Mouse (Mus musculus): ENCODE measurements around the gene Setd1b. TPM values are rescaled to one million over a fixed set of nuclear protein-coding genes. Genes with fewer than 3 reads are reported as not detected.

The Setd1b gene
- polyA plus RNA-seq, 1 experiment from 2014 or later = 9.8 TPM

DNA sequence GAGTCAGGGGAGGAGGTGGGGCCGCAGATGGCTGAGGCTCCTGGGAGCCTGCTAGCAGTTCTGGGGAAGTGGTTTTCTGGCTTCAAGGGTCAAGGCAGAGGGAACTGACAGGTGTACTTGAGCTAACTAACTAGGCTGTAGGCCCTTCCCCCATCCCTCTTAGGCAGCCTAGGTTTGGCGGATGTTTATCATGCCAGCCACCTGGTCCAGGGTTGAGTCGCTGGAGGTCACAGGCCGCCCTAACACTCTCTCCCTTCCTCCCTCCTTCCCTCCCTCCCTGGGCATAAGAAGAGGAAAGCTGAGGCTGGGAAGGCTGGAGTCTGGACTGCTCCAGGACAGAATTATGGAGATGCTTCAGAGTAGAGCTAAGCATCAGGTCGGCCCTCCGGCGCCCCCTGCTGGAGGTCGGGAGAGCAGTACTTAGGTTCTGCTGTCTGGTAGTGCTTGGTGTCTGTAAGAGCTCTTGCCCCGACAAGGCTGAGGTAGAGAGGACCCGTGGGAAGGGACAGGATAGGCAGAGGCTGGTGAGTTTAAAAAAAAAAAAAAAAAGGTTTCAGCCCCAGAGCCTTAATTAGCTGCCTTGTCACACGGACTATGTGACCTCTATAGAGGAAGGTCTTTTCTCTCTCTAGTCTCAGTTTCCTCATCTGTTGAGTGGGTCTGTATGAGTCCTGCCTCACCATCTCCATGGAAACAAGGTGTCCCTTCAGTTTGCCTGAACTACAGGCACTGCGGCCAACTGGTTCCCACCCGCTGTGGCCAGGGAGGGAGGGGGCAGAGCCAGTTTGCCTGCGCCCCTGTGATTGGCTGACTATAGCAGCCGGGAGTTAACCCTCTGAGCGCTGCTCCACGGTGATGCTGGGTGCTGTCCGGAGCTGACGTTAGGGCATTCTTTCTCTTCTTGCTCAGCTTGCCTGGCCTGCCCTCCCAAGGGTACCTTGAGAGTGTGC, 7.7 kb downstream of the Setd1b start:
- Histone ChIP-seq H3K36me3 (ENCODE audit: control insufficient read depth, insufficient read depth, low read length) (peaks cover 86% of the 10 kb centered on the region), H3K4me2 (ENCODE audit: low read depth, low read length) (peak overlapping the region; percentile 55), H3K27me3 (replicated peaks; ENCODE audit: control insufficient read depth, insufficient read depth, low read length) (no peaks in the 10 kb centered on the region), H3K27ac (replicated peaks; ENCODE audit: low read depth, low read length) (peak overlapping the region; percentile 54; the same call in 1 of the 2 replicates), H3K9ac (ENCODE audit: low read depth, low read length) (peak overlapping the region; percentile 39), H3K9me3 (ENCODE audit: control insufficient read depth, low read length) (no peaks in the 10 kb centered on the region), H3K4me3 (ENCODE audit: low read depth, low read length) (peak overlapping the region; percentile 32), H3K4me1 (ENCODE audit: control insufficient read depth, insufficient read depth, low read length) (peaks cover 30% of the 10 kb centered on the region)
- DNase-seq (ENCODE audit: low spot score) (peak; percentile 90), ATAC-seq (ENCODE audit: low read depth) (peak; percentile 93)
- 7% methylated on average over 19 of the region's 19 CpGs for WGBS

DNA sequence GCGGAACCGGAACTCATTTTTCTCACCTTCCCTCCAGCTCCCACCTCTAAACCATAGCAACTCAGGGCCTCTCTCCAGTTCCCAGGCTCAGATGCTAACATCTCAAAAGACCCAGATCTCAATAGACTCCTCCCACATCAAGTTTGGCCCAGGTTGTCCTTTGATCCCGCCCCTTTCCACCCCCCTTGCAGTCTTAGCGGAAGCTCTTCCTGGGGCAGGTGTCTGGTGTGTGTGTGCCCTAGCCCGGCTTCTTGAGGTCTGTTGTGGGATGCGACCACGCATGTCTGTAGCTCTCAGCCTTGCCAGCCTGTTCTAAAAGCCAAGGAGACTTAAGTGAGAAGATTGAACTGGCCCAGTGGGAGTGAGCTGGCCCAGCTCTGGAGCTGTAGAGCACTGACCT, 8.6 kb downstream of the Setd1b start:
- no peaks in the 10 kb centered on the region for H3K9me3 ChIP-seq (ENCODE audit: control insufficient read depth, low read length)
- no peak for ATAC-seq (ENCODE audit: low read depth)
- H3K36me3 ChIP-seq (ENCODE audit: control insufficient read depth, insufficient read depth, low read length) = peaks cover 88% of the 10 kb centered on the region
- peak overlapping the region; percentile 55 for H3K4me2 ChIP-seq (ENCODE audit: low read depth, low read length)
- no peak overlapping the region for H3K27ac ChIP-seq (replicated peaks; ENCODE audit: low read depth, low read length)
- H3K4me3 ChIP-seq (ENCODE audit: low read depth, low read length) = peak overlapping the region; percentile 32
- DNase-seq (ENCODE audit: low spot score) = no peak
- peak overlapping the region; percentile 34 for H3K9ac ChIP-seq (ENCODE audit: low read depth, low read length)
- H3K27me3 ChIP-seq (replicated peaks; ENCODE audit: control insufficient read depth, insufficient read depth, low read length) = no peaks in the 10 kb centered on the region
- 36% methylated on average over 7 of the region's 7 CpGs for WGBS
- peaks cover 21% of the 10 kb centered on the region for H3K4me1 ChIP-seq (ENCODE audit: control insufficient read depth, insufficient read depth, low read length)

DNA sequence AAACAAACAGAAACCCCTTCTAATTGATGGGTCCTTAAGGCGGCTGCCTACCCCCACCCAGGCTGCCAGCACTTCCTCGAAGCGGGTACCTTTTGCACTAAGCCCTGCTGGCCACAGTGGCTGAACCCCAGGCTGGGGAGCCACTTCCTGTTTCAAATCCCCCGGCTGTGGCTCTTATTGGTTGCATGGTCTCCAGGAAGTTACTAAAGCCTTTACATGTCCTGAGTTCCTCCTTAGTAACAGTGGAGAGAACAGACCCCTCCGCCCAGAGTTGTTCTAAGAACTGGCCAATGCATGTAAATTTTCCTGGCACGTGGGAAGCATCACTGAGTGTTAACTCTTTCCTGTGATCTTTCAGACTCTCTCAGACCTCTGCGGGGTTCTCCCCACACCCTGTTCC, 9.1 kb downstream of the Setd1b start:
- Histone ChIP-seq H3K9ac (ENCODE audit: low read depth, low read length) (peak overlapping the region; percentile 34), H3K4me2 (ENCODE audit: low read depth, low read length) (peak overlapping the region; percentile 55)
- 37% methylated on average over 7 of the region's 7 CpGs for WGBS

DNA sequence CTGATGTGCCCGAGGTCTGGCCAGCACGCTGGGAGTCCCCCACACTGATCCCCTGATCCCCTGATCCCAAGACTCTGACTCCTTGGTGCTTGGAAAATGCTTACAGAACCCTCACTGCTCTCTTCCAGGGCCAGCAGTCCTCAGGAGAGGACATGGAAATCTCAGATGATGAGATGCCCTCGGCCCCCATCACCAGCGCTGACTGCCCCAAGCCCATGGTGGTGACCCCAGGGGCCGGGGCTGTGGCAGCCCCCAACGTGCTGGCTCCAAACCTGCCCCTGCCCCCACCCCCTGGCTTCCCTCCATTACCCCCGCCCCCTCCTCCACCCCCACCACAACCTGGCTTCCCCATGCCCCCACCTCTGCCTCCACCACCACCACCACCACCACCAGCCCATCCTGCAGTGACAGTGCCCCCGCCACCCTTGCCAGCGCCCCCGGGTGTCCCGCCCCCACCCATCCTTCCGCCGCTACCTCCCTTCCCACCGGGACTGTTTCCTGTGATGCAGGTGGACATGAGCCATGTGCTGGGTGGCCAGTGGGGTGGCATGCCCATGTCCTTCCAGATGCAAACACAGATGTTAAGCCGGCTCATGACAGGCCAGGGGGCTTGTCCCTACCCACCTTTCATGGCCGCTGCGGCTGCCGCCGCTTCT, 9.8 kb downstream of the Setd1b start:
- H3K4me3 ChIP-seq (ENCODE audit: low read depth, low read length) = no peak overlapping the region
- no peaks in the 10 kb centered on the region for H3K27me3 ChIP-seq (replicated peaks; ENCODE audit: control insufficient read depth, insufficient read depth, low read length)
- peaks cover 88% of the 10 kb centered on the region for H3K36me3 ChIP-seq (ENCODE audit: control insufficient read depth, insufficient read depth, low read length)
- DNase-seq (ENCODE audit: low spot score) (no peak), ATAC-seq (ENCODE audit: low read depth) (no peak)
- no peak overlapping the region for H3K27ac ChIP-seq (replicated peaks; ENCODE audit: low read depth, low read length)
- H3K4me2 ChIP-seq (ENCODE audit: low read depth, low read length) = no peak overlapping the region
- H3K4me1 ChIP-seq (ENCODE audit: control insufficient read depth, insufficient read depth, low read length) = peaks cover 19% of the 10 kb centered on the region
- H3K9me3 ChIP-seq (ENCODE audit: control insufficient read depth, low read length) = no peaks in the 10 kb centered on the region
- H3K9ac ChIP-seq (ENCODE audit: low read depth, low read length) = no peak overlapping the region
- WGBS = 93% methylated on average over 16 of the region's 19 CpGs

More for the DNA sequence above, 9.1 kb downstream of the Setd1b start:
- no peaks in the 10 kb centered on the region for H3K27me3 ChIP-seq (replicated peaks; ENCODE audit: control insufficient read depth, insufficient read depth, low read length)
- no peaks in the 10 kb centered on the region for H3K9me3 ChIP-seq (ENCODE audit: control insufficient read depth, low read length)
- H3K4me1 ChIP-seq (ENCODE audit: control insufficient read depth, insufficient read depth, low read length) = peaks cover 19% of the 10 kb centered on the region
- ATAC-seq (ENCODE audit: low read depth) (no peak), DNase-seq (ENCODE audit: low spot score) (peak; percentile 76)
- no peak overlapping the region for H3K27ac ChIP-seq (replicated peaks; ENCODE audit: low read depth, low read length)
- peak overlapping the region; percentile 32; the same call in 1 of the 2 replicates for H3K4me3 ChIP-seq (ENCODE audit: low read depth, low read length)
- H3K36me3 ChIP-seq (ENCODE audit: control insufficient read depth, insufficient read depth, low read length) = peaks cover 87% of the 10 kb centered on the region

DNA sequence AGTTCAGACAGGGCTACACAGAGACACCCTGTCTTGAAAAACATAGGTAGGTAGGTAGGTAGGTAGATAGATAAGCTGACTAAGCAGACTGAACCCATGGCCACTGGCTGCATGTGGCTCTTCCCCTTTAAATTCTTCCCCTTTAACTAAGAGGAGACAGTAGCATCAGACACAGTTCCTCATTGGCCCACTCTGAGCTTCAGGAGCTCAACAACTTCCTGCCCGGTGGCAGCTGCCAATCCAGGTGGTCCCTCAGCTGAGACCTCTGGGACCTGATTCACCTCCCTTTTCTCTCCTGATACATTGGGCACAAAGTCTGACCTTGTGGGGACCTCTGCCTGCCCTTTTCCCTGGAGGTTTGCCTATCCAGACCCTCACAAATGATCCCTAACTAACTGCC, 10.9 kb downstream of the Setd1b start:
- no peak for ATAC-seq (ENCODE audit: low read depth)
- Histone ChIP-seq H3K36me3 (ENCODE audit: control insufficient read depth, insufficient read depth, low read length) (peaks cover 88% of the 10 kb centered on the region), H3K27me3 (replicated peaks; ENCODE audit: control insufficient read depth, insufficient read depth, low read length) (no peaks in the 10 kb centered on the region), H3K27ac (replicated peaks; ENCODE audit: low read depth, low read length) (no peak overlapping the region), H3K9ac (ENCODE audit: low read depth, low read length) (0 out of 2 replicates have a peak overlapping the region, but pooled peaks have one; percentile 8), H3K4me3 (ENCODE audit: low read depth, low read length) (no peak overlapping the region), H3K4me1 (ENCODE audit: control insufficient read depth, insufficient read depth, low read length) (peaks cover 19% of the 10 kb centered on the region), H3K4me2 (ENCODE audit: low read depth, low read length) (no peak overlapping the region), H3K9me3 (ENCODE audit: control insufficient read depth, low read length) (no peaks in the 10 kb centered on the region)
- 84% methylated on average over 1 of the region's 1 CpGs for WGBS
- DNase-seq (ENCODE audit: low spot score) = no peak

DNA sequence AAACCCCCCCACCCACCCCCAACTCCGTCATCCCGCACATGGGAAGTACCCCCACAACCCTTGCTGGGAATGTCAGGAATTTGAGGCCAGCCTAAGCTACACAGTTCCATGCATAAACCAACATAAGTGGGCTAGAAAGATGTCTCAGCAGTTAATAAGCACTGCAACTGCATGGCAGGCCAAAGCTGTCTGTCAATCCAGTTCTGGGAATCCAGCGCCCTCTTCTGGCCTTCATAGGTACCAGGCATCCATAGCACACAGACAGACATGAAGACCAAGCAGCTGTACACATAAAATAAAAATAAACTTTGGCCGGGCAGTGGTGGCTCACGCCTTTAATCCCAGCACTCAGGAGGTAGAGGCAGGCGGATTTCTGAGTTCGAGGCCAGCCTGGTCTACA, 13.4 kb downstream of the Setd1b start:
- Histone ChIP-seq H3K27ac (replicated peaks; ENCODE audit: low read depth, low read length) (no peak overlapping the region), H3K36me3 (ENCODE audit: control insufficient read depth, insufficient read depth, low read length) (peaks cover 91% of the 10 kb centered on the region), H3K4me2 (ENCODE audit: low read depth, low read length) (no peak overlapping the region), H3K9me3 (ENCODE audit: control insufficient read depth, low read length) (no peaks in the 10 kb centered on the region), H3K27me3 (replicated peaks; ENCODE audit: control insufficient read depth, insufficient read depth, low read length) (no peaks in the 10 kb centered on the region), H3K4me3 (ENCODE audit: low read depth, low read length) (no peak overlapping the region), H3K4me1 (ENCODE audit: control insufficient read depth, insufficient read depth, low read length) (peaks cover 6% of the 10 kb centered on the region), H3K9ac (ENCODE audit: low read depth, low read length) (no peak overlapping the region)
- 43% methylated on average over 6 of the region's 7 CpGs for WGBS
- DNase-seq (ENCODE audit: low spot score) (peak; percentile 84), ATAC-seq (ENCODE audit: low read depth) (peak; percentile 51; the same call in 1 of the 2 replicates)

DNA sequence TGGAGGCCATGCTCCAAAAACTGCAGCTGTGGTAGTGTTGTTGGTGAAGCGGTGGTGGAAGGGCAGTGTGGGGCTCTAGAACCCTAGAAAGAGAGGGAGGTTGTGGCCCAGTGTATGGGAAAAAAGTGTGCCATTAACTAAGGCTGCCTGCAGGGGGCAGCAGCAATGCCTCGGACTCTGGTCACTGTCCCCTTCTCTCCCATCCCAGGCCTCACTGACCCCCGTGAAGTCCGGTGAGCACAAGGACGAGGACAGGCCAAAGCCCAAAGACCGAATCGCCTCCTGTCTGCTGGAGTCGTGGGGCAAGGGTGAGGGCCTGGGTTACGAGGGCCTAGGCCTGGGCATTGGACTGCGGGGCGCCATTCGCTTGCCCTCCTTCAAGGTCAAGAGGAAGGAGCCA, 14.8 kb downstream of the Setd1b start:
- Histone ChIP-seq H3K9me3 (ENCODE audit: control insufficient read depth, low read length) (no peaks in the 10 kb centered on the region), H3K4me2 (ENCODE audit: low read depth, low read length) (no peak overlapping the region), H3K4me3 (ENCODE audit: low read depth, low read length) (no peak overlapping the region), H3K4me1 (ENCODE audit: control insufficient read depth, insufficient read depth, low read length) (no peaks in the 10 kb centered on the region), H3K9ac (ENCODE audit: low read depth, low read length) (no peak overlapping the region), H3K36me3 (ENCODE audit: control insufficient read depth, insufficient read depth, low read length) (peaks cover 94% of the 10 kb centered on the region), H3K27ac (replicated peaks; ENCODE audit: low read depth, low read length) (no peak overlapping the region), H3K27me3 (replicated peaks; ENCODE audit: control insufficient read depth, insufficient read depth, low read length) (no peaks in the 10 kb centered on the region)
- no peak for DNase-seq (ENCODE audit: low spot score)
- no peak for ATAC-seq (ENCODE audit: low read depth)
- WGBS = 84% methylated on average over 11 of the region's 12 CpGs

DNA sequence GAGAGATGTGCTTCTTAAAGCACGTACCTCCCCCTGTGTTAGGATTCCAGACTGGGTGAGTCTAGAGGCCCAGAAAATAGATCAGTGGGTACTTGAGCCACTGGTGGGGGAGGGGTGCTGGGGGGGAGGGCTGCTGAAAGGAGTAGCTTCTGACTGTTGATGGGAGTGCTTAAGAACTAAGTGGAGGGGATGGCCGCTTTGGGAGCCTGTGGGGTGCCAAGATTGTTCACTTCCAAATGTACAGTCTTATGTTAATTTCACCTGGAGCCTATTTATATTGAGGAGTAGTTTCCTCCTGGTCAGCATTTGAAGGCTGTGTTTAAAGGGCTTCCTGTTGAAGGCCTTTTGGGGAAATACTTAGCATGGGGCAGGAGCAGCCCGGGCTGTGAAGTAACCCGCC, 16.0 kb downstream of the Setd1b start:
- no peaks in the 10 kb centered on the region for H3K9me3 ChIP-seq (ENCODE audit: control insufficient read depth, low read length)
- no peak overlapping the region for H3K27ac ChIP-seq (replicated peaks; ENCODE audit: low read depth, low read length)
- ATAC-seq (ENCODE audit: low read depth) (no peak), DNase-seq (ENCODE audit: low spot score) (no peak)
- H3K4me2 ChIP-seq (ENCODE audit: low read depth, low read length) = no peak overlapping the region
- no peak overlapping the region; the same call in 1 of the 2 replicates for H3K9ac ChIP-seq (ENCODE audit: low read depth, low read length)
- WGBS = 84% methylated on average over 4 of the region's 4 CpGs
- H3K27me3 ChIP-seq (replicated peaks; ENCODE audit: control insufficient read depth, insufficient read depth, low read length) = no peaks in the 10 kb centered on the region
- H3K4me1 ChIP-seq (ENCODE audit: control insufficient read depth, insufficient read depth, low read length) = no peaks in the 10 kb centered on the region
- no peak overlapping the region for H3K4me3 ChIP-seq (ENCODE audit: low read depth, low read length)
- peaks cover 94% of the 10 kb centered on the region for H3K36me3 ChIP-seq (ENCODE audit: control insufficient read depth, insufficient read depth, low read length)
